Mouse (Mus musculus) heart, postnatal 10 days (tissue): ENCODE measurements at regions not wholly inside any gene's neighbourhood (a gene's known extent, or its start where the extent isn't known, plus 50 kb on each side); places are given as distances from the start of the nearest gene placed in this dataset.

Source experiments
- DNase-seq, 2 experiments: peaks; one replicate each; pipeline ENCODE4 v3.0.0; 2021
- intact Hi-C: fragments of 180-260 bp; cut with DNase I; formaldehyde crosslinking; loops from one replicate; pipeline ENCODE4 v1.15.1; 2025

DNA sequence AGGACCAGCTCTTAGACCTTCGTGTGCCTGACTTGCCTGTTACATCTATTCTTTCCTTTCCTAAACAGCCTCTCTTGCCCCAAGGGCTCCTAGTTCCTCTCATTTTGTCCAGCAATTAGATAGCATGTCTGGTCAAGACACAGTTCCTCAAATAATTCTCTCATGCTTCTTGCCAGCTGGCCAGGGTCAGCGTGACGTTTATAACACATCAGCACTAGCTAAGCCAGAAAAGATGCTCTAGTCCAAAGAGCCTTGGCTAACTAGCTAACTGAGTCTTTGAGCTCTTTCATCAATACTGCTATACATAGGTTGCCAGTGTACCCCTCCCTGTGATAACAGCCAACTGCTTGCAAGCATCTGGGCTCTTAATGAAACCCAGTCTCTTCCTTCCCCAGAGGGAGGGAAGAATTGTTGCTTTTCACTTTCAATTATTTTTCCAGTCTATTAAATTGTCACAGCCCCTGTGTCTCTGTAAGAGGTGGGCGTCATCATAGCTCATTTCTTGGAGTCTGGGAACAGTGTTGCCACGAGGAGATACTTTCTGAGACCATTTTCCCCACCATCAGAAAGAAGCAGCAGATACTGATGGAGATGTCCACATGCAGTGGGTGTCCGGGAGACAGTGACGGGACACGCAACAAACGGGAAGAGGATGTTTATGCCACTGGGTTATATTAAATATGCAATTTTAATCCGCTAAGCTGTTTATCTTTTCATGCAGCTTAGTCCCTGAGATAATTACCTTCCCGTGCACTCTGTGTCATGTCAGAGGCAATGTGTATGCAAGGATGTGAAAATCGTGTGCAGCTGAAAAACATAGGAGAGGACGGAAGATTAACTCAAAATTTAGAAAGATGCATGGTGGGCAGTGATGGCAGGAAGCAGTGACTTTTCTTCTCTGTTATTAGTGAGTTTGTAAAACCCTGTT, 250.1 kb upstream of the Nmur2 start:
- intact Hi-C loops: no loop called here
- DNase-seq: peak; percentile 68 to 76

GRCm38 (mm10) chr11:56285575-56286260, 244.9 kb upstream of the Nmur2 start:
- DNase-seq: no peak
- intact Hi-C loops: no loop called here

- no peak for DNase-seq
- intact Hi-C loops: no loop called here
Observed at GRCm38 (mm10) chr11:56281201-56281600, 240.4 kb upstream of the Nmur2 start.

DNA sequence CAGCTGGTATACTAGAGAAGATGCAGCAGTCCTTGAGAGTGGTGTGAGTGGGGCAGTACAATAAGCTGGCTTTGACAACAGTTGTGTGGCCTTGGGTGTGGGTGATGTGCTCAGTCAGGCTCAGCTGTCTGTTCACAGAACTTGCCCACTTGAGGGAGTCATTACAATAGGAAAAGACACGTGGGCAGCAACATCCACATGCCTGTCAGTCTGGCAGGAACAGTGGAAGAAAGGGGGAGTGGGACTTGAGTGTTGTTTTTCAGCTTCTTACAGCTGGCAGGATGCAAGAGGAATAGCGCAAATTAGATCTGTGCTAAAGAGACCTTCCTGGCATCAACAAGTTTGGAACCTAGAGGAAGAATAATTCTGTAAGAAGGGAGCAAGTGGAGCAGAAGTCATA, 239.4 kb upstream of the Nmur2 start:
- no peak for DNase-seq
- intact Hi-C loops: no loop called here

DNA sequence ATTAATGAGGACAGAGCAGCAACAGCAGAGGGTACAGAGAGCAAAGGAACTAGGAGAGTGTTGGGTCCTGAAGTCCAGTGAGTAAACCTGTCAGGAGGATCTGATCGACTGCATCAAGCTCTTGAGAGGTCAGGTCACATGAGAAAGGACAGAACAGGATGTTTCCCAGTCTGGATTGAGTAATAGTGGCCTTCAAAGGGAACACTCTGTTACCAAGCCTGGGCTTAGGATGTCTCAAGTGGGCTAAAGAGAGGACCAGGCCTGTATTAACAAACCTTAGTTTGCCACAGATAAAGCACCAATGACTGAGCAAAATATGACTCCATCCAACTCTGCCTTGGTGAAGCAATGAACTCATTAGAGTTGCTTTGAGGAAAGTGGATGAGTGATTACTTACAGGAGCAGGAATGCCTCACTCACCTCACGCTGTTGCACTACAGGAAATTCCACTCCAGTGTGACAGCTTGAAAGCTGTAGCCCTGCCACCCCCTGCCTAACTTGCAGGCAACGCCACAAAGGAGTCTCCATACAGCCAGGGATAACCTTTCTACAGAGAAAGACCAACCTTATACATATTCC, 229.2 kb upstream of the Nmur2 start:
- DNase-seq: no peak
- intact Hi-C loops: no loop called here

- DNase-seq: no peak
- intact Hi-C loops: no loop called here
Observed at GRCm38 (mm10) chr11:56262726-56263125, 221.9 kb upstream of the Nmur2 start.

GRCm38 (mm10) chr11:56256356-56256755, 215.5 kb upstream of the Nmur2 start:
- intact Hi-C loops: no loop called here
- no peak for DNase-seq

GRCm38 (mm10) chr11:56254437-56254836, 213.6 kb upstream of the Nmur2 start:
- DNase-seq: no peak
- intact Hi-C loops: no loop called here

GRCm38 (mm10) chr11:56247333-56247823, 206.6 kb upstream of the Nmur2 start:
- intact Hi-C loops: no loop called here
- no peak for DNase-seq

- DNase-seq: peak in 1 of 2 experiments; percentile 2
- intact Hi-C loops: no loop called here
Observed at GRCm38 (mm10) chr11:56246549-56247332, 205.9 kb upstream of the Nmur2 start.

DNA sequence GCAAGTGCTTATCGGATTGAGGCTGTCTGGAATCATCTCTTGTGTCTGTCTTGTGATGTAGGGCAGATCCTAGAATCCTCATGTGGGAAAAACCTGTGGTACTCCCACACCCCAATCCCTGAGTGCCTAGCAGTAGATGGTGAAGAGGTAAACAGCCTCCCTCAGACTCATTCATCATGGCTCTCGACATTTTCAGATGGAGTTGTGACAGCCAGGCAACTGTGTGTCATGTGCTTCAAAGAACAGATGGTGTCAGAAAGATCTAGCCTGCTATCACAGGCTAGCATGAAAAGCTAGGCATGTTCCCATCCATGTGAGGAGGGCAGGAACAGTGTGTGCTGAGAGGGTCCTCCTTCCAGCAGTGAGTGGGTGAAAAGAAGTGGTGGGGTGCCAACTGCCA, 204.1 kb upstream of the Nmur2 start:
- intact Hi-C loops: no loop called here
- DNase-seq: no peak

DNA sequence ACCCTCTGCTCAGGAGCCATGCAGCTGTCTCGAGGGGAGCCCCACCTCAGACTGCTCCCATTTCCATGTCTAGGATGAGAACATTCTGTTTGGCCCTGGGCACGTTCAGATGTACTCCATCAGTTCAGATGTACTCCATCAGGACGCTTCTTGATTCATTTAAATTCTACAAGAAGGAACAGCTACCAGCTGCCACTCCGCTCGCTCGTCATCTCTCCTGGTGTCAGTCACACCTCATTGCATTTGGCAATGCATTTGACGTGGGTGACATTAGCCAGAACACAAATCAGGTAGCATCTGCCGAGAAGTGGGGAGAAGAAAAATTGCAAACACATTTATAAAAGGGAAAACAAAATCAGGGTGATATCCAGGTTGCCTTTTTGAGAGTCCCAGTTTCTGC, 202.6 kb upstream of the Nmur2 start:
- intact Hi-C loops: no loop called here
- DNase-seq: no peak

GRCm38 (mm10) chr11:56238745-56239144, 197.9 kb upstream of the Nmur2 start:
- intact Hi-C loops: no loop called here
- no peak for DNase-seq

- peak in 1 of 2 experiments; percentile 14 for DNase-seq
- intact Hi-C loops: loop anchor here (10.0 kb wide), 1 partner anchor 1240 kb away; no protein-coding TSS in a partner anchor
Observed at GRCm38 (mm10) chr11:56224999-56225398, 184.2 kb upstream of the Nmur2 start.

DNA sequence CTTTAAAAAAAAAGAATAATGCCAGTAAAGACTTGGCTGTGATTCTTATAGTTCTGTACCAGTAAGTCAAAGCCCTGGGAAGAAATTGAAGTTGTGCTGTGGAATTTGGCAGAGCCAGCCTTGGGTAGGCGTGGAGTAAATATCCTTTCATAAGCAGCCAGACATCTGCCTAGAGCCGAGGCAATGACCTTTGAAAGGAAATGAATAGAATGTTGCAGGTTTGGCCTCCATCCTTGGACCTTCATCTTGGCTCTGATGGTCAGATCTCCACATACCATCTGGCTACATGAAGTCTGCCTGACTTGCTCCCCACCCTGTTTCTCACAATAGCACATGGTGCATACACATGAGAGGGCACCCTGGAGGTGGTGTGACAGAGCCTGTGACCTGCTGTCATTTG, 174.9 kb upstream of the Nmur2 start:
- intact Hi-C loops: no loop called here
- DNase-seq: no peak

GRCm38 (mm10) chr11:56201844-56202243, 161.0 kb upstream of the Nmur2 start:
- intact Hi-C loops: no loop called here
- DNase-seq: no peak

GRCm38 (mm10) chr11:56195316-56195715, 154.5 kb upstream of the Nmur2 start:
- intact Hi-C loops: no loop called here
- DNase-seq: no peak

- no peak for DNase-seq
- intact Hi-C loops: no loop called here
Observed at GRCm38 (mm10) chr11:56193426-56193825, 152.6 kb upstream of the Nmur2 start.

GRCm38 (mm10) chr11:56173895-56174294, 133.1 kb upstream of the Nmur2 start:
- DNase-seq: no peak
- intact Hi-C loops: no loop called here

GRCm38 (mm10) chr11:56173246-56173645, 132.4 kb upstream of the Nmur2 start:
- intact Hi-C loops: no loop called here
- DNase-seq: no peak

GRCm38 (mm10) chr11:56169576-56169975, 128.8 kb upstream of the Nmur2 start:
- intact Hi-C loops: no loop called here

More at GRCm38 (mm10) chr11:56169576-56169975, 128.8 kb upstream of the Nmur2 start:
- no peak for DNase-seq
